Mouse (Mus musculus) cerebellum, adult 11 months (tissue): ENCODE data around the gene Dgkq.
A peak's percentile ranks its signal among the peaks of the same experiment; 100 is the strongest.

Experiments
- DNase-seq: peaks from one replicate; pipeline ENCODE4 v3.0.0; 2022

The Dgkq gene

GRCm38 (mm10) chr5:108680871-108681270 lies 11.4 kb upstream of the Dgkq start:
- no peak for DNase-seq

GRCm38 (mm10) chr5:108679909-108680308 lies 10.4 kb upstream of the Dgkq start:
- no peak for DNase-seq

- DNase-seq, result no peak
These were observed 8.9 kb upstream of the Dgkq start for GRCm38 (mm10) chr5:108678296-108678854.

- peak; percentile 59 for DNase-seq
These were observed 8.3 kb upstream of the Dgkq start for GRCm38 (mm10) chr5:108677605-108678295.

GRCm38 (mm10) chr5:108676772-108677498 lies 7.5 kb upstream of the Dgkq start:
- DNase-seq, result no peak

GRCm38 (mm10) chr5:108675251-108675816 lies 5.9 kb upstream of the Dgkq start, which contains the start of gene Slc26a1:
TSS of gene Slc26a1 (minus strand) at chr5:108675569.
- no peak for DNase-seq

- no peak for DNase-seq
These were observed 5.2 kb upstream of the Dgkq start for GRCm38 (mm10) chr5:108674624-108675023.

- DNase-seq, result no peak
These were observed 2.3 kb upstream of the Dgkq start for GRCm38 (mm10) chr5:108671757-108672156.

- DNase-seq, result no peak
These were observed 1.3 kb upstream of the Dgkq start for GRCm38 (mm10) chr5:108670785-108671184.

- DNase-seq, result no peak
These were observed 514 bp upstream of the Dgkq start for GRCm38 (mm10) chr5:108669986-108670385.

GRCm38 (mm10) chr5:108668387-108668932 lies 1.0 kb downstream of the Dgkq start:
- DNase-seq, result no peak

GRCm38 (mm10) chr5:108667370-108667769 lies 2.1 kb downstream of the Dgkq start:
- DNase-seq, result no peak

- no peak for DNase-seq
These were observed 4.4 kb downstream of the Dgkq start for GRCm38 (mm10) chr5:108665066-108665465.

- DNase-seq, result no peak
These were observed 6.7 kb downstream of the Dgkq start for GRCm38 (mm10) chr5:108662772-108663171.

- DNase-seq, result peak; percentile 91
These were observed 8.7 kb downstream of the Dgkq start for GRCm38 (mm10) chr5:108660632-108661268.

- no peak for DNase-seq
These were observed 9.5 kb downstream of the Dgkq start, which contains the start of gene Idua for GRCm38 (mm10) chr5:108659698-108660631. TSS of gene Idua (plus strand) at chr5:108660331.

GRCm38 (mm10) chr5:108658611-108659010 lies 10.9 kb downstream of the Dgkq start:
- DNase-seq, result no peak

- no peak for DNase-seq
These were observed 12.1 kb downstream of the Dgkq start for GRCm38 (mm10) chr5:108657406-108657805.

GRCm38 (mm10) chr5:108655891-108656650 lies 13.4 kb downstream of the Dgkq start:
- no peak for DNase-seq

GRCm38 (mm10) chr5:108655381-108655780 lies 14.1 kb downstream of the Dgkq start:
- DNase-seq, result no peak
